Mouse (Mus musculus) frontal cortex, postnatal 14 days (tissue): ENCODE measurements around the gene Retsat.

Experiments
- DNase-seq, 2 experiments: peaks; one replicate each; pipeline ENCODE4 v3.0.0; 2022; ENCODE audit warnings: low spot score in 2 of 2

The Retsat gene

GRCm38 (mm10) chr6:72588307-72588706 lies 10.0 kb upstream of the Retsat start:
- DNase-seq = no peak

- no peak for DNase-seq
Observed at GRCm38 (mm10) chr6:72590111-72590510, 8.2 kb upstream of the Retsat start.

DNA sequence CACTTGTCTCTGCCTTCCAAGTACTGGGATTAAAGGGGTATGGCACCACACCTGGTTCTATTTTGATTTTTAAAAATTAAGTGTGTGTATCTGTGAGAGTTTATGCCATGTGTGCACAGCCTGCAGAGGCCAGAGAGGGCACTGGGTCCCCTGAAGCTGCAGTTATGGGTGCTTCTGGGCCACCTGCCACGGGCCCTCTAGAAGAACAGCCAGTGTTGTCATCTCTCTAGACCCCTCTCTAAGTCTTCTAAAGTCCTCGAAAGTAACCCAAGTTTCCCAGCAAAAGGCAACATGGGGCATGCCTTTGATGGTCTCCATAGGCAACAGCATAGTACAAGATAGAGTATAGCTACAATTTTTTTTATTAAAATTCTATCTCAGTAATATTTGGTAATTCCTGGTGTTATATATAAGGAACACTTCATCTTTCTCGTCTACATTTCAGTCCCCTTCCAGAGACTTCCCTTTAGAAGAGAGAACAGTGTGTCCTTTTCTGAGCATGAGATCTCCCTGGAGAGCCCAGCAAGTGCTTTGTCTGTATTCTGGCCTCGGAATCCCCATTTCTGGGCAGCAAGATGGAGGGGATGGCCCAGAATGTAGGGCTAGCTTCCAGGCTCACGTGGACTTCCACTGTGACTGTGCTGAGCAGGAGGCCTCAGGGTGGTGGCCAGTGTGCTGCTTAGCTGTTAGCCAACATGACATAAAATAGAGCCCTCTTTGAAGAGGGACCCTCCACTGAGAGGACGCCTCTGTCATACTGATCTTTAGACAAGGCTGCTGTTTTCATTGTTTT lies 5.1 kb upstream of the Retsat start:
- peak in 1 of 2 experiments; percentile 31 for DNase-seq

DNA sequence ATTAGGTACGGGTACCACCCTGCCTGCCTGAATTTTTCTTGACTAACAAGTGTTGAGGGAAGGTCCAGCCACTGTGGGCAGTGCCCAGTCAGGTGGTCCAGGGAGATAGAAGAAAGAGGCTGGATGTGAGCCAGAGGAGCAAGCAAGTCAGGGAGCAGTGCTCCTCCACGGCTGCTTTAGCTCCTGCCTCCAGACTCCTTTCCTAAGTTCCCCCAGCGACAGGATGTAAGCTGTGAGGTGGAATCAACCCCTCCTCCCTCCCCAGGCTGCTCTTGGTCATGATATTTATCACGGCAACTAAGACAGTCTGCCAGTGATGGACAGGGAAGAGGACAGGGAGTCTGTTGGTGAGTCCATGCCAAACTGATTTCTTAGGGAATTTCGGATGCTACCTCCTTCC lies 4.4 kb upstream of the Retsat start:
- DNase-seq = no peak

DNA sequence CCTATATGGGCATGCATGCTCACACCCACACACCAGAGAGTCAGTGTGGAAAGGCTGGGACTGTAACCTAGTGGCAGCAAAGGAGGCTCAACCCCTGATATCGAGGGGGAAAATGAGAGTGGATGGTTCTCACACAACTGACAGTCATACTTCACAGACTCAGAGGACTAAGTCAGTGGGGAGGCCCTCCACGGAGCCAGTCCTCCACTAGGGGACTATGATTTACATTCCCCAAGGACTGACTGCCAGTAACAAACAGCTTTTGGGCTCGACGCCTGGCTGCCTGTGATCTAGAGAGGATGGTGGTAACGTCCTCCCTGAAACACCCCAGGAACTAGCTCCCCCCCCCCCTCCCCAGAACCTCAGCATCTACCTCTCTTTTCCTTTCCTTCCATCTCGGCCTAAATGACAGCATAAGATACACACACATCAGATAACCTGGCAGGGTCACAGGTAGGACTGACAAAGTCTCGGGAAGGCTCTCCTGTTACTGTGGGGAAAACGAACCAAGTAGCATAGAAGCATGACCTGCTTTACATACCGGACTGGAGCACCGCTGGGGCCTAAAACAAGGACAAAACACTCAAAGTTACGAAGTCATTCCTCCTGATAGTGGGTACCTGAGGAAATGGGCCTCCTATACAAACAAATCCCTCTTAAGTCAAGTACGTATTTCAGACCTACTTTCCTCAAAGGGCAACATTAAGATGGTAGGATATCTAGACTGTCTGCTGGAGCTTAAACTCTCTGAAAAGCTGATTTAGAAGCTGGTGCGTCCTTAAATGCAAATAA lies 996 bp upstream of the Retsat start:
- DNase-seq = no peak

GRCm38 (mm10) chr6:72598791-72599557 lies 699 bp downstream of the Retsat start:
- DNase-seq = peak in 1 of 2 experiments; percentile 28

DNA sequence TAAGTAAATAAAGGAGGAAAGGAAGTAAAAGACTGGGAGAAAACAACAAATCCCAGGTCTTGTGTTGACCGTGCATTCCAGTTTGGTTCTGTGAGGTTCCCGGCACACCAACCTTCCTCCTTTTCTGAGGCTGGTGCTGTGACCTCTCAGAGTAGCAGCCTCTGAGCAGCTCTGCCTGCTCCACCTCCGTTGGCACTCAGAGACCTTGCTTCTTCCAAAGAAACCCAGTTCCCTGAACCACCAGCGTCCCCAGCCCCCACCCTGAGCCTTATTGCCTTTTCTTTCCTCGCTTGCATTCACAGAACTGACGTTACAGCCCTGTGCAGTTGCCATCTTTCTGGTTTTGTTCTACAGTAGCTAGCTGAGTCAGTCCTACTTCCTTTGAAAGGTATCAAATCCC lies 1.9 kb downstream of the Retsat start:
- no peak for DNase-seq

DNA sequence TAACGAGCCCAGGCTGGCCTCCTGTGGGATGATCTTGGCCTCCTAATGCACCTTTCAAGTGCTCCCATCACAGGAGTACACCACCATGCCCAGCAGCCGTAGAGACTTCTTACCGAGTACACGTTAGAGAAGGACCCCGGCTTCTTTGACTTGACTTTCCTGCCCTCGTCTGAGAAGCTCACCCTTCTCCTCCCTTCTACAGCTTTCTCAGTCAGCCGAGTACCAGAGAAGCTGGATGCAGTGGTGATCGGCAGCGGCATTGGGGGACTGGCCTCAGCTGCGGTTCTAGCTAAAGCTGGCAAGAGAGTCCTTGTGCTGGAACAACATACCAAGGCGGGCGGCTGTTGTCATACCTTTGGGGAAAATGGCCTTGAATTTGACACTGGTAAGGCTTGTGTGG lies 2.5 kb downstream of the Retsat start:
- no peak for DNase-seq

GRCm38 (mm10) chr6:72601732-72602131 lies 3.5 kb downstream of the Retsat start:
- DNase-seq = peak; percentile 57 to 84

DNA sequence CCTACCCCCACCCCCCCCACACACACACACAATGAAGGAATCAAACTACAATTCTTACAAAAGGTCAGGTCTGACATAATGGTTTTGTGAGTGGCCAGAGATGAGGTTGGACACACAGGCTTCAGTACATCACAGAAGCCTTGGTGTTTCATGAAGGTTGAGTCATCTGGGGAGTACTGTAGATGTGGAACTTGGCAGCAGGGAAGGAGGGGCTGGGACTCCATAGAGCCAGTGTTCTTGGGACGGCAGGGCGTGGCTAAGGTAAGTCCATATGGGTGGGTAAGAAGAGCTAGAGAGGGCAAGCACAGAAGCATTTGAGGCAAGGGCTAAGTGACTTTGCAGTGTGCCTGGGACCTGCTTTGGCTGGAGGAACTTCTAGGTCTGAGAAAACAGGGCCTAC lies 5.8 kb downstream of the Retsat start:
- DNase-seq = no peak

DNA sequence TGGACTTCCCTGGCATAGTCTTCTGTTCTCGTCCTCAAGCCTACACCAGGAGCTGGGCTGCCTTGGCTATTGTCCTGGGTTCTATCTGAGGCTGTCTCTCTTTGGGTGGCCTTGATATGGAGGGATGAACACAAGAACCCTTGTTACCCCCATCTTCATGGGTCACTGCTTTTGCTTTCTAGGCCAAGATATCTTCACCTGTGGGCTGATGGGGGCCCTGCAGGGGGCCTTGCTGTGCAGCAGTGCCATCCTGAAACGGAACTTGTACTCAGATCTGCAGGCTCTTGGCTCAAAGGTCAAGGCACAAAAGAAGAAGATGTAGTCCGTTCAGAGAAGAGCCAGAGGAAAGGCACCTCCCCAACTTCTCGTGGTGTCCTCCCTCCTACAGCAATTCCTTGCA lies 8.8 kb downstream of the Retsat start:
- DNase-seq = no peak

DNA sequence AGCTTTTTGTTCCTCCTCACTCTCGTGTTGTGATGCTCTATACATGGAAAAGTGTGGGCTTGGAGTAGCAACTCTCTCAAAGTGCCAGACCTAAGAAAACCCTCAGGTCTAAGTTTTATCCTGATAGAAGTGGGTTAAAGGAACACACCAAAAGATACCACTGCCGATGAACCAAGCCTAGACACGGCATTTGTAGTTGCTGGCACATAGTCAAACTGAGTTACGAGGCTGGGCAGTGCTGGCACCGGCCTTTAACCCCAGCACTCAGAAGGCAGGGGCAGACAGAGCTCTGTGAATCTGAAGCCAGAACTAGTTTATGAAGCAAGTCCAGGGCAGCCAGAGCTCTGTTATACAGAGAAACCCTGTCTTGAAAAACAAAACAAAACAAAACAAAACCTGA lies 9.4 kb downstream of the Retsat start:
- no peak for DNase-seq

GRCm38 (mm10) chr6:72608662-72609184 lies 10.4 kb downstream of the Retsat start:
- DNase-seq = no peak

DNA sequence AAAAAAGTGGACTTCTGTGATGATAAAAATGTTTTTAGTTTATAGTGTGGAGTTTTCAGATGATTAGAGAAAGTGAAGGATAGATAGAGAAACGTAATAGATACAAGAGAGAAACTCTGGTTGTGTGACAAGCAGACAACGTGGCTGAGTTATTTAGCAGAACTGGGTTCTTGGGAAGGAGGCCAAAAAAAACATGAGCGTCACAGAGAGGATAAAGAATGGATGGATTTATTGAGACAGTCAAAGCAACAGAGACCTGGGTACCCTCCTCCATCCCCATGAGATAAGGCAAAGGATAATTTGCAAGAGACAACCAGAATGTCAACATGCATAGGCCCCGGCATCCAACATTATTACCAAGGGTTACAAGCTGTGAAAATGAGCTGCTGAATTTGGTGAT lies 12.0 kb downstream of the Retsat start:
- DNase-seq = no peak

- no peak for DNase-seq
Observed at GRCm38 (mm10) chr6:72615151-72615550, 16.9 kb downstream of the Retsat start.

DNA sequence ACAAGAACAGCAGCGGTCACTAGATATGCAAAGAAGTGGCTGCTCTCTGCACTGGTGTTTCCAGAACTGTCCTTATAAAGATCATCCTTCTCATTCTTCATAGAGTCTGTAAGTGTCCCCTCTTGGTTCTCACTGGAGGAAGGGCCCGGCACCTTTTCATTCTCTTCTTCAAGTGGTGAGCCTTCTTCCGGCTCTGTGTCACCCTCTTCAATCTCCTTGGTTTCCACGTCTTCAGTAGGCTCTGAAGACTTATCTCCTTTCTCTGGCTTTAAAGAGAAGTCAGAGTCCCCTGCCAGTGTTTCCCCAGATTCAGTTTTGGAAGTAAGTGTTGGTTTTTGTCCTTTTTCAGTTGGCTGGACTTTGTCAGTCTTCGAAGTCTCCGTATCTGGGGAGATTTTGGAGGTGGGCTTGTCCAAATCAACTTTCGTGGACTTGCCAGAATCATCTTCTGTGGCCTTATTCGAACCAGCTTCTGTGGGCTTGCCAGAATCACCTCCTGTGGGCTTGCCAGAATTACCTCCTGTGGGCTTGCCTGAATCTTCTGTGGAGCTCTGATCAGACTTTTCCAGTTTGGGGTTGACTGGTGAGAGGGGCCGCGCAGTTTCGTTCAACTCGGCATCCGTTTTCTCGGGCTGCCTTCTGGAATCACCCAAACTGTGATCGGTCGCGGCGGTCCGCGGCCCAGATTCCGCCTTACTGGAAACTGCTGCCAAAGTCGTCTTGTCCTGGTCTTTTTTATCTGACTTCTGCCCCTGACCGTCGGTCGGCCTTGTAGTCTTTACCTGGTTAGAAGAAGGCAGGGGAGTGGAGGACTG lies 17.5 kb downstream of the Retsat start:
- DNase-seq = no peak

DNA sequence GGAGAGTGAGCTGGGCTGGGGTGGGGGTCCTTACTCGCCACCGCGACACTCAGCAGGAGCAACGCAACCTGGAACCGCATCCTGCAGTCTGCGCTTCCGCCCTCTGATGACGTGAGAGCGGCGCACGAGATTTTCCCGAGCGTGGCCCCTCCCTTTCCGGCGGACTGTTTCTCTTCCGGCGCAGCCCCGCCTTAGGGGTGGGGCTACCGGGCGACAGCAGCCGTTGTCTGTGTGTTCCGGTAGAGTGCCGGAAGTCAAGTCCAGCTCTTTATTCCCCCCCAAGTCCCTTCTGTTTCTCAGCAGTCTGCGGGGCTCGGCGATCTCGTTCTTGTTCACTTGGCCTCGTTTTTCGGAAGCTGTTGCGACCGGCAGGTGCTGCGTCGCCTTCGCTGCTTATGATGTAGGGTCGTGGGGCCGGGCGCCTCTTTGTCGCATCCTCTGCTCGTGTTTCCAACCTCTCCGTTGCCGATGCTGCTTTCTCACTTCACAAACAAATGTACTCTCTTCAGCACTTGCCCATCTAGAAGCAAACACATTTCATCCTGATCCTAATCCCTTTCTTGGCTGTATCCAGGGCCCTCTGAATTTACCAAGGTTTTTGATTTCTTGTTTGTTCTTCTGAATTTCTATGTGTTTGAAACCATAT lies 18.5 kb downstream of the Retsat start, which contains the start of gene Tgoln1:
Gene Tgoln1, minus strand, starts transcription at position 358 of the 646 bp plus-strand sequence.
- peak; percentile 83 to 89 for DNase-seq

DNA sequence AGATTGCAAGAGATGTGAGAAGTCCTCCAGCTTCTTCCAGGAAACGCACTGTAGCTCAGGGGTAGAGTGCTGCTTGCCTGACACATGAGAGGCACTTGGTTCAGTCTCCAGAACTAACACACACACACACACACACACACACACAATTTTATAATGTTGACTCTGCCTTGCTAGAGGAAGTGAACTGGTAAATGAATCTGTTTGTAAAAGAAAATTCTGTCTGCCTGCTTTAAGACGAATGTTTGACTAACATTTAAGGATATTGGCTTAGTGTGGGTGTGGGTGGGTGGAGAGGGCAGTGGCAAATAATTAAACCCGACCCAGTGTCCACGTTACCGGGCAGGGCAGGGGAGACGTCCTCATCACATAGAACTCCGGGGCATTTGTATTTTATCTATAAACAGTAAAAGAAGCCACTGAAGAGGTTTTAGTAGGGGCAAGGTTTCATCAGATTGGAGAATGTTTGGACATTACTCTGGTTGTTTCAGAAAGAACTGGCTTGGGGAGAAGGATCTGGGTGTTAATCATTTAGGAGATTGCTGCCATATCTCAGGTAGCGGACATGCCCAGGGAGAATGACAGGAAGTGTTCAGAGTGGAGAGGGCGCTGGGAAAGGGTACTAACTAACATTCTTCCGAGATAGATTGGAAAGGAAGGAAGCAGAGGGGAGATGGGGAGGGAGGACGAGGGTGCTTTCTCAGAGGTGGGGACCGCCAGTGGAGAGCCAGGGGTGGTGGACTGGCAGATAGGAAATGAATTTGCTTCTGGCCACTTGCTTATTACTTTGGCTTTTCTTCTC lies 21.7 kb downstream of the Retsat start:
- DNase-seq = no peak

DNA sequence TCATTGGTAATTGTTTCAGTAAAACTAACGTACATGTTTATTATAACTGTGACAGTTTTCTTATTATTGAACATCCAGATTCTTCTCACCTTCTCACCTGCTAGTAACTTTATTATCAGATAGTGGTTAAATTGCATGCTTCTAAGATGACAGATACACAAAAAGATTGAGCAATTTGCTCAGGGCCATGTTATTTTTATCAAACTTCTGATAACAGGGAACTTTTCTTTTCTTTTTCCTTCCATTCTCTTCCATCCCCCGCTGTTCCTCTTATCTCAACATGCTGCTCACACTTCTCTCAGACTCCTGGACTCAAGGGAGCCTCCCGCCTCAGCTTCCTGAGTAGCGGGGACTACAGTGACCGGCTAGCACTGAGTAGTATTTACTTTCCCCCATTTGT lies 22.6 kb downstream of the Retsat start:
- no peak for DNase-seq

DNA sequence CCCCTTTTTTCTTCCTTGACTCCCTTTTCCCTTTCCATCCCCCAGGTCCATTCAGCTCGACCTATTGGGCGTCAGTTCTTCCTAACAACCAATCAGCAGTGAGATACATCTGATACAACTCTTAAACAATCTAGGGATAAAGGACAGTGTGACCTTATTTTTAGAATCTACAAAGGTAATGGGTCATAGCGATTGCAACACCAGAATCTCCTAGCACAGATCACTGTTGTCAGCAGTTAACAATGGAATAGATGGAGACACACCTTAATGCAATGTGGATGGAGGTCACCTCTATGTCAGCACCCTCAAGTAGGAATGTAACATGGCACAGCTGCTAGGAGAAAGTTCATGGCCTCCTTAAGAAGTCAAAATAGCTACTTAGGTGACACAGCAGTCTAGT lies 24.6 kb downstream of the Retsat start:
- DNase-seq = no peak
